Mouse (Mus musculus) heart, embryonic 14.5 days (tissue): ENCODE results near the gene Nmur1. TPM values are rescaled to one million over a fixed set of nuclear protein-coding genes. Genes with fewer than 3 reads are reported as not detected.
A peak's percentile ranks its signal among the peaks of the same experiment; 100 is the strongest.

Experiments used
- ATAC-seq: fragments of 200-750 bp; cut with Nextera tagmentation; 2 replicates; pipeline ENCODE4 v1.8.0; 2017; ENCODE audit warnings: low read depth, moderate TSS enrichment; ENCODE audit not compliant: insufficient number of reproducible peaks, insufficient read depth, low FRiP score
- H3K27ac ChIP-seq, 2 experiments: fragments of 200-500 bp in 1 of 2; fragments of 300-500 bp in 1 of 2; sonication (generic) in 1 of 2; replicated peaks in 1 of 2; 2 replicates each; pipeline ENCODE4 v1.5.1; 2012 to 2014; ENCODE audit warnings: low read depth in 2 of 2, low read length in 2 of 2, control low read depth in 1 of 2, mild to moderate bottlenecking in 1 of 2, mixed read lengths in 1 of 2; ENCODE audit not compliant: control insufficient read depth in 1 of 2, insufficient read depth in 1 of 2
- H3K27me3 ChIP-seq: fragments of 300-500 bp; sonication (generic); 2 replicates; pipeline ENCODE4 v1.6.1; 2014; ENCODE audit warnings: mild to moderate bottlenecking, low read length, control low read depth; ENCODE audit not compliant: control insufficient read depth, insufficient read depth
- H3K36me3 ChIP-seq: fragments of 300-500 bp; sonication (generic); 2 replicates; pipeline ENCODE4 v1.6.1; 2014; ENCODE audit warnings: mild to moderate bottlenecking, control low read depth, low read length, mixed read lengths; ENCODE audit not compliant: control insufficient read depth, insufficient read depth
- H3K4me1 ChIP-seq, 2 experiments: fragments of 200-500 bp in 1 of 2; fragments of 300-500 bp in 1 of 2; sonication (generic) in 1 of 2; 2 replicates each; pipeline ENCODE4 v1.6.1; 2012 to 2014; ENCODE audit warnings: low read length in 2 of 2, control low read depth in 1 of 2, mixed read lengths in 1 of 2; ENCODE audit not compliant: control insufficient read depth in 2 of 2, insufficient read depth in 2 of 2
- H3K4me2 ChIP-seq: fragments of 300-500 bp; sonication (generic); 2 replicates; pipeline ENCODE4 v1.6.1; 2014; ENCODE audit warnings: mild to moderate bottlenecking, low read length
- H3K4me3 ChIP-seq, 2 experiments: fragments of 200-500 bp in 1 of 2; fragments of 300-500 bp in 1 of 2; sonication (generic) in 1 of 2; 2 replicates each; pipeline ENCODE4 v1.5.1; 2012 to 2014; ENCODE audit warnings: low read length in 2 of 2, mild to moderate bottlenecking in 2 of 2, control low read depth in 1 of 2, low read depth in 1 of 2, moderate library complexity in 1 of 2; ENCODE audit not compliant: control insufficient read depth in 1 of 2, insufficient read depth in 1 of 2
- H3K9ac ChIP-seq: fragments of 300-500 bp; sonication (generic); 2 replicates; pipeline ENCODE4 v1.6.1; 2014; ENCODE audit warnings: mild to moderate bottlenecking, low read length
- H3K9me3 ChIP-seq: fragments of 300-500 bp; sonication (generic); 2 replicates; pipeline ENCODE4 v1.6.1; 2016; ENCODE audit warnings: low read length, control low read depth; ENCODE audit not compliant: control insufficient read depth
- WGBS: fragments of 180-500 bp; shearing (Covaris S2); extraction: QIAGEN DNeasy Blood & Tissue Kit; methylation state at CpG from one replicate; pipeline ENCODE4 v1.1.7; 2014; 5-methylcytosine and 5-hydroxymethylcytosine counted together
- microRNA-seq: library from miRNA; unstranded; fragments of <30 nt; microRNA quantifications from one replicate; pipeline ENCODE4, GENCODE M21; 2016
- polyA plus RNA-seq: library from polyadenylated mRNA; unstranded; fragments of >200 nt; fragmentation: Nextera tagmentation; extraction: Ambion mirVana; gene quantifications from 2 replicates; pipeline ENCODE4 v1.2.1, GENCODE M21; 2014

Gene Nmur1
- polyA plus RNA-seq, 1 experiment from 2014 or later = not detected

DNA sequence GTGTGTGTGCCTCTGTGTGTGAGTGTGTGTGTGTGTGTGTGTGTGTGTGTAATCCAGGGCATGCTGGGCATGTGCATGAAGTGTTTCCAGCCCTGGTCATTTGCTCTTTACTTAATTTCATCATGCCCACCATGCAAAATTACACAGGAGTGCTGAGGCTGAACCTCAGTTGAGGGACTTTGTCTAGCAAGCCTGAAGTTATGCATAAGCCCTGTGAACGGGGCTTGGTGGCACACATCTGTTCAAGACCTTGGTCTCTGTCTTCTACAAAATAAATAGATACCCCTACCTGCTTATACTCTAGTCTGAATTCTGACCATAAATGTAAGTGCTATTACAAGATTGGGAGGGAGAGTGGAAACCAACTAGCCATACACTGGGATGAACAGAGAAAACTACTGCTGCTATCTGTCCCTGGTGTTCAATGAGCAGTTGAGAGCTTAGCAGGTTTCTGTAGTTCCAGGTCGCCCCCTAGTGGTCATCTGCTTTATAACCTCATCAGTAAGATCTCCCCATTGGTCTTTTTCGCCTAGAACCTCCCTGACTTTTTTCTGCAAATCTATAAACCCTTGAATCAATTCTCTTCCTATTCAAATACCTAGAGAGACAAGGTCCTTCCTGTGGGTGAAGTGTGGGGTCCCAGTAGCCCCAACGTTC lies 86.7 kb downstream of the Nmur1 start:
- WGBS = 28% methylated on average over 4 of the region's 4 CpGs
- no peak overlapping the region for H3K9ac ChIP-seq
- no peaks in the 10 kb centered on the region for H3K36me3 ChIP-seq
- H3K27ac ChIP-seq = no peak overlapping the region
- ATAC-seq = 0 out of 2 replicates have a peak, but pooled peaks have one; percentile 43
- H3K27me3 ChIP-seq = no peaks in the 10 kb centered on the region
- no peak overlapping the region for H3K4me2 ChIP-seq
- H3K9me3 ChIP-seq = no peaks in the 10 kb centered on the region
- H3K4me1 ChIP-seq = no peaks in the 10 kb centered on the region
- no peak overlapping the region for H3K4me3 ChIP-seq

DNA sequence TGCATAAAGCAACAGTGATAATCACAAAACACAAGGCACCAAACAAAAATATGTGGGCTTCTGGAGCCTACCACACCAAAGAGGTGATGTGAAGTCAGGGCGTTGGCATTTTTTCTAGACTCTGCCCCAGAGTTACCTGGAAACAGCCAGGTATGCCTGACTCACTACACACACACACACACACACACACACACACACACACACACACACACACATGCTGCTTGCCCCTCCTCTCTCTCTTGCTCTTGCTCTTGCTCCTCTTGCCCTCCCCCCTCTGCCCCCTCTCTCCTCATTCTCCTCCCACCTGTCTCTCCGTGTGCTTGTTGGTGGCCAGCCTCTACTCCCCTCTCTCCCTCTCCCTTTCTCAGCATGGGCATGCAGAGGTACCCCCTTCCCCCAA lies 89.7 kb downstream of the Nmur1 start:
- H3K4me1 ChIP-seq = no peaks in the 10 kb centered on the region
- ATAC-seq = no peak
- H3K36me3 ChIP-seq = no peaks in the 10 kb centered on the region
- no peak overlapping the region for H3K4me3 ChIP-seq
- WGBS = 47% methylated on average over 2 of the region's 2 CpGs
- H3K4me2 ChIP-seq = no peak overlapping the region
- H3K27ac ChIP-seq = no peak overlapping the region
- no peaks in the 10 kb centered on the region for H3K9me3 ChIP-seq
- no peak overlapping the region for H3K9ac ChIP-seq
- no peaks in the 10 kb centered on the region for H3K27me3 ChIP-seq

Small RNA genes within 50 kb of the gene (microRNA-seq; reads per million reads assigned to microRNA genes)
- gene mmu-mir-3535 = 81.4 reads per million, percentile 49 among the genes with 10 or more reads in this experiment

Other genes starting within 250 kb of the Nmur1 start
- gene B3gnt7, start 123.4 kb downstream of the Nmur1 start, polyA plus RNA-seq = 2.4 and 3.5 TPM in 2 replicates
- gene Ncl, start 66.8 kb downstream of the Nmur1 start, polyA plus RNA-seq = 177 and 193 TPM in 2 replicates
- gene Tex44, start 101 bp upstream of the Nmur1 start, polyA plus RNA-seq = not detected in 2 replicates
- 788 and 789 TPM in 2 replicates for gene Ptma, start 100.5 kb upstream of the Nmur1 start, polyA plus RNA-seq
- 63.5 and 67.9 TPM in 2 replicates for gene Pde6d, start 156.4 kb upstream of the Nmur1 start, polyA plus RNA-seq
- 20.7 and 20.9 TPM in 2 replicates for gene Cops7b, start 156.7 kb upstream of the Nmur1 start, polyA plus RNA-seq
- 0.32 and 0.39 TPM in 2 replicates for gene Nppc, start 244.3 kb upstream of the Nmur1 start, polyA plus RNA-seq